Mouse (Mus musculus) ovary, adult 18-20 months (tissue): ENCODE measurements around the gene Cyb5r3.

ENCODE experiments used
- DNase-seq: peaks from one replicate; pipeline ENCODE4 v3.0.0; 2022; ENCODE audit warnings: low spot score, mixed read lengths

Cyb5r3 gene

DNA sequence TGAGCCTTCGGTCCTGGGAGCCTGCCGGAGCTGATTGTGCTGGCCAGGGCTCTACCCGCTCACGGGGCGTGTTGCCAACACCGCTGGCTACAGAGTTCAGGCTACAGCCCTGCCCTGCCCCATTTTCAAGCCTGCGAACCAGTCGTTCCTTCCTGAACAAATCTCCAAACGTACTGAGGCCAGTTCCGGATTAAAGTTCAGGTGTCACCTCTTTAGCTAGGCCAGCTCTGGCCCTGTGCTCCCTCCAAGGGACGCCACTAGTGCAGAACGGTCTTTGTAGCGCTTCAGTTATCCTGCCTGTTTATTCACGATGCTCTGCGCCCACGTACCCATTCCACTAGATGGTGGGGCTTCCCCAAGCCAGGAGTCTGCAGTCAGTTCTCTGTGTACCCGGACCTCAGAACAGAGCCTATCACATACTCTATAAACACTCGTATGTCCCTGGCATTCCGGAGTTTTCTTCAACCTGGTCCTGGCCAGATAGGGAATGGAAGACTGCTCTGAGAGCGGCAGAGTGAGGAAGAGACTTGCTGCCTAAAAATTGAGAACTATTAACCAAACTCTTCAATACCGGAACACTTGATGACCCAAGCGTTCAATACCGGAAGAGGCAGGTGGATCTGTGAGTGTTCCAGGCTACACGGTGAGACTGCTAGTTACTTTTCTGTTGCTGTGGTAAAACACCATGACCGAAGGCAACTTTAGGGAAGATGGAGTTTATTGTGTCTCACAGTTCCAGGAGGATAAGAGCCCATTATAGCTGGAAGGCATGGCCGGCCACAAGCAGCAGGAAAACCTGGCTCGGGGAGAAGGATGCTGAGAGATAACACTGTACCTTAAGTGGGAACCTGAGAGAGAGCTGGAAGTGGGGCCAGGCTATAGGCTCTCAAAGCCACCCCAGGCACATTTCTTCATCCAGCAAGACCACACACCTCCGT, at the start of gene Cyb5r3:
Gene Cyb5r3, minus strand, starts transcription at position 101 of the 938 bp plus-strand sequence.
- DNase-seq, result no peak

DNA sequence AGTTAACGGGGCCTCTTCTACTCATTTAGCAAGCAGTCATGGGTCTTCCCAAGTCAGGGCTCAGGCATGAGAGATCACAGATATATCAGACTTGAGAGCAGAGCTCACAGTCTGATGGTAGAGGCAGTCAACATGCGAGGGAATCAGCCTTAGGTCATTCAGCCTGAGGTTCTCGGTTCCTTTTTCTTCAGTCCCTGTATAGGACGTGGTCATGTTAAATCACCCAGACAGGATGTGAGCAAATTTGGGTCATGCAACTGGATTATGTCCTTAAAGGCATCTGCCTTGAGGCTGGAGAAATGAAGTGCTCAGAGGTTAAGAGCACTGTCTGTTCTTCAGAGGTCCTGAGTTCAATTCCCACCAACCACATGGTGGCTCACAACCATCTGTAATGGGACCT, 49.3 kb upstream of the Cyb5r3 start:
- DNase-seq, result no peak

DNA sequence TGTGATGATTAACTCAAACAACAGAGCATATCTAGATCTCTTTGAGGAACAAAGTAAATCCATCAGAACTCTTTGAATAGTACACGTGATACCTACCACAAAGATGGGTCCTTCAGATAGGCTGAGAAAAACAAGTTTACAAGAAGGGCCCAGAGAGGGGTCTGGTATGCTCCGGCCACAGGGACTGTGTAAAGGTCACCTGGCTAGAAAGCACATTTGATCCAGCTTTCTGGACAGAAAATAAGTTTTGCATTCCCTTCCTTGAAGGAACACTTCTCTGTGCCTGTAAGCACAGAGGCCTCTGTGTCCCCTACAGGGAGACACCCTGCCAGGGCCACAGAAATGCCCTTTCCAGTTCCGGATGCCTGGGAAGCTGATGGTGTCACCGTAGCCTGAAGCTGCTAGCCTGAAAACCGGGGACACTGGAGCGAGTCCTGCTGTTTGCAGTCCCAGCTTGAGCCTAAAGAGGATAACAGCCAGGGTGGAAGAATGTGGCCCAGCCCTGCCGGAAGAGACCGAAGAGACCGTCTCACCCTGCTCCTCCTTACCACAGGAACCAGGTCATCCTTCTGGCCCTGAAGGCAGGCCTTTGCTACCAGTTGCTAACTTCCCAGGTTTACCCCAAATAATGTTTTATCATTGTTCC, 48.1 kb upstream of the Cyb5r3 start:
- no peak for DNase-seq

DNA sequence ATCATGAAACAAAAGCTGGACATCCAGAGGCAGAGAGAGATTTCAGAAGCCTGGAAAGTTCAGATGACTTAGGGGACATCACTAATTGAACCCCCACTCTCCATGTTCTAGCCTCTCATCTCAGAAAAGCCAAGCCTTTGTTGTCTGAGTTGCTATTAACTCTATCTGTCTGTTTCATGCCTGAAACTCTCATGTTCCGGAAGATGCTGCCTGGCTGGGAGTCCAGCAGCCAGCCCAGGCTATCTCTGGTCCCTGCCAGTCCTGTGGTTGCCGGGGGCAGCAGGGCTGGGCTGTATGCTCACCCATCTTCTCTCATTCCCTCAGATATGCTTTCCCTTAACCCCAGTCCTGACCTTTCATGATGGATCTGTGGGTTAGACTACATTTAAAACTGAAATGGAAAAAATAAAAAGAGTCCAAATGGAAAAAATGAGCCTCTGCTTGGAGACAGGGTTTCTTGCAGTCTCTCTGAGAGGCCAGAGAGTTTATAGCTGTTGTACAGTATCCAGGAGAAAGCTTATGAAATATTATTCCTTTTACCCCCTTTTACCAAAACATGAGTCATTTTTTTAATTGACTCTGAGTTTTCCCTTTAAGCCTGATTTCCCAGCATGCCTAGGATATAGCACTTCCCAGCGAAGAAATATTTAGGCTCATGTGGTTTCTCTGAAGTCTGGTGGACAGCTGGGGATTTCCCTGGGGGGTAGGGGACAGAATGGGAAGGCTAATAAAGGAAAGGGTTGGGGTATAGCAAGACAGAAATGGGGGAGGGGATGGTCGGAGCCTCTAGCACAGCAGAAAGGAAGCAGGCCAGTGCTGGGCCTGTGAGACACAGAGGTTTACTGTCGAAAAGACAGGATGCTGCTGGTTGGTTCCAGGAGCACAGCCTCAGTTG, 43.2 kb upstream of the Cyb5r3 start:
- DNase-seq, result no peak

DNA sequence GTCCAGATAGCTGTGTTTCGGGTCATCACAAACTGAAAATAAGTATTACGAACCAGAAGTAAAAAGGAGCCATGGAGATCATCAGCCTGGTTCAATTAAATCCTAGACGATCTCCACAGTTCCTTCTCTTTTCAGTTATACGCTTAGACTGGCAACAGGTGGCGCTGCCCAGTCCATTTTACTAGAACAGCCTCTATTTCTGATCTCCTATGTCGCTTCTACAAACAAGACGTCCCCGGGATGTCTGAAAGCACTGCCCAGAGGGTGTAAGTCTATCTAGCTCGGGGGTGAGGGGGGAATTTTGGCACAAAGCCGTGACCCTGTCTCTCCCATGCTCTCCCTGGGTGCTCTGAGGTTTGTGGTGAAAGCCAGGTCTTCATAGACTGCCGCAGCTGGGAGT, 37.8 kb upstream of the Cyb5r3 start:
- peak; percentile 44 for DNase-seq

DNA sequence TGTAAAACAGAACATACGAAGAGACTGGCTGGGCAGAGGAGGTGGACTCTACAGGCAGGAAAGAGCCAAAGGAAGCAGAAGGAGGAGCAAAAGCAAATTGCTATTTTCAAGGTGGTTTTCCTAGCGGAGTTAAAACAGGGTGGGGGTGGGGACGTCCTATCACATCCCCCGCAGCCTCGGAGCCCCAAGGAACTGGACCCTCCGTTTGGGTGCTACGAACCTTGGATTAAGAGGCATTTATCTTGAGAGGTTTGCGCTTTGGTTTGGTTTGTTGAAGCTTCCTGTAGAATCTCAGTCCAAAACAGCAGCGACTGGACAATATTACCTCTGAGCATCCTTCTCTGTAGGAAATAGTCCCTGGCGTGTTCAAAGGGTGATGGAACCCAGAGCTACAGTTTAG, 37.3 kb upstream of the Cyb5r3 start:
- DNase-seq, result no peak

DNA sequence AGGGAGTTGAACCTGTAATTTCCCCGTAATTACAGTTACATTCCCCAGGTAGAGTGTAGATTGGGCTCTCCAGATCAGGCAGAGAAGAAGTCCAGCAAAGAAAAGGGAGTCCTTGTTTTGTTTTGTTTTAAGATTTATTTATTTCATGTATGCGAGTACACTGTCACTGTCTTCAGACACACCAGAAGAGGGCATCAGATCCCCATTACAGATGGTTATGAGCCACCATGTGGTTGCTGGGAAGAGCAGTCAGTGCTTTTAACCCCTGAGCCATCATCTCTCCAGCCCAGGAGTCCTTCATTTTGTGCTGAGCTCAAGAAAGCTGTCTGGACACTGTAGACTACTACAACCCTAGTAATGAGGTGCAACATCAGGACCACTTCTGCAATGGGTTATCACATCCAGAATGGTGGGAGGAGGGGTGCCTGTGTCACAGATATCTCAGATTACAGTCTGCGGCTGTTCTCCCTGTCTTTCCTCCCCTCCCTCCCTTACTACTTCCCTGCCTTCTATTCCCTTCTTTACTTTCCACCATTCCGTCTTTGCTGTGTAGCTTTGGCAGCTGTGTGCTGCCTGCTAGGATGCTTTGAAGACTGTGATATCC, 36.8 kb upstream of the Cyb5r3 start:
- DNase-seq, result no peak

DNA sequence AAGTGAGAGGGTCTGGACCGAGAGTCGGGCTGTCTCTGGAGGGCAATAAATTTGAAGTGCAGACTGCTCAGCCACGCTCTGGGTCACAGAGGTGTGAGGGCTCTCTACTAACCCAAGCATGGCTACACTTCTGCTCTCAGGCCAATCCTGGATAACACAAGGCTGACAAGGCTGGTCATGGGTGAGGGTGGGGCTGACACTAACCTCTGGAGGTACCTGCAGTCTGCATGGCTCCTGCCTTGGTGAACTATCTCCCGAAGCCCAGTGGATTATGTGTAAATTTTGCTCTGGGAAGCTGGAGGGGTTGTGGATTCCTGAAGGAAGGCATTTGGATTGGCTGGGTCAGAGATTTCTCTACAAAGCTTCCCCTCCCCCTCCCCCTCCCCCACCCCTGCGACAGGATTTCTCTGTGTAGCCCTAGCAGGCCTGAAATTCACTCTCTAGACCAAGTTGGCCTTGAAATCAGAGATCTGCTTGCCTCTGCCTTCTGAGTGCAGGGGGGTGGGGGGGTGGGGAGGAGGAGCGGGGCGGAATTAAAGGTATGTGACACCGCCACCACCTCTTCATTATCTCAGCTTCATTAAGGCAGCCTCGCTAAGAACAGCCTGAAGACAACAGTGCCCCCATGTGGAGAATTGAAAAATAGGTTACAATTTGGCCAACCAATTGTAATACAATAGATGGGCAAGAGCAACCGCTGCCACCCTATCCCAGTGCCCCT, 32.5 kb upstream of the Cyb5r3 start:
- no peak for DNase-seq

DNA sequence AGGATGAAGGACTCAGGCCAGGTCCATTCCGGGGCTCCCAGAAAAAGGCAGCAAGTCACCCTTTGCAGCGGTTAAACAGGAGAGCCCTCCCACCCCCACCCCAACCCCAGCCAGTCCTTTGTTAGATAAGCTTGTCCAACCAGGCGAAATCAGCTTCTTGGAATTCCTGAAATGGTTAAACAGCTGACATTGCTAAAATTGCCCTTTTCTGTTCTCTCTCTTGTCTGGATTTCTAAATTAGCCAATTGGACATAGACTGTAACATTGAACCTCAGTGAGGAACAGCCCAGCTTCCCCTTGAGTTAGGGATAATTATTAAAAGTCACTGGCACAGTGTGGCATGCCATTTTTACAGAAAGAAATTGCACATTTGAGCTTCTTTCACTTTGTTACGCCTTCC, 30.0 kb upstream of the Cyb5r3 start:
- DNase-seq, result no peak

DNA sequence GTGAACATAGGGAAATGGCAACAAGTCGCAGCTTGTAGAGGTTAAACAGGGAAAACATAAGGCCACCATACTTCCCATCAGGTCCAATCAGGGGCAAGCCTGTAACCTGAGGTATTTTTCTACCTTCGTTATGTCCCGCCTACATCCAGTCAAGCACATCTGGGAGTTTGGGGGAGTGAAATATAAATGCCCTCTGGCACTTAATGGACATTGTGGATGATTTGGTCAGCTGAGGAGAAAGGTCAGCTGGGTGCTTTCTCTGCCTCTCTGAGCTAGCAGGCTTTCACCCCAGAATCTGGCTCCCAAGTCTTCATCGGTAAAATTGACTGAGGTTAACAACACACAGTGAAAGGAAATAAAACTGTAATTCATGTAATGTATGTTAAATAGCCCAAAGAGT, 21.0 kb upstream of the Cyb5r3 start:
- no peak for DNase-seq

DNA sequence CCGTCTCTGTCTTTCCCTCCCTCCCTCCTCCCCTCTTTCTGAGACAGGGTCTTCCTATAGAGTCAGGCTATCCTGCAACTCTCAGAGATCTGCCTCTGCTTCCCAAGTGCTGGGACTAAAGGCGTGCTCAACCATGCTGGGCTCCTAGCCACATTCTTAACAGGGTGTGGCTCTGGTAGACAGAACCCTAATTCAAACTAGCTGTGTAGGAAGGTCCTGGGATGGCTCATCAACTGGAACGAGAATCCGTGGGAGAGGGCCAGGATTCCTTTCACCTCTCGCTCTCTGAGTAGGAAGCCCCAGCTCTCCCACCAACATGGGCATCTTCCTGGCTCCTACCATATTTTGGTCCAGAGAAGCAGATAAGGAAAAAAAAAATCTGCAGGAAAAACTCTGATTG, 10.0 kb upstream of the Cyb5r3 start:
- DNase-seq, result no peak

DNA sequence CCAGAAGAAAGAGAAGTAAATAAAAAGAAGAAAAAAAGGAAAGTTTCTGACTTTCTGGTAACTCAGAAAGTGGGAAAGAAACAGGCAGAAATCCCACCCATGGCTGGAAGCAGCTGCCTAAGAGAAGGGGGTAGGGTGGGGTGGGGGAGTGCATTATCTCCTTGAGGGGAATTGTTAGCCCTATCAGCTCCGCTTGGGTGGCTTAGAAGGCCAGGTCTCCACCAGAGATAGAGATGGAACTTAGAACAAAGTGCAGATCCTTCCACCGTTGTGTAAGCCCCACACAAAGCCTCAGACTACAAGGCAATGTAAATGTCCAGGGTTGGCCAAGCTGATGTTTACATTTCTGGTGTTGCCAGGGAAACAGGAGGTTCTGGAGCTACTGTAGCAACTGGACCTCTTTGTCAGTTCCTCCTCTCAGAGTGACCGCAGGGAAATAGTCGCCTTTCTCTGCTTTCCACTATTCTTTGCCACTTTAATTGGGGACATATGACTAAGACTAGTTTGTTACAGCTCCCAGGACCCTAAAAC, 9.5 kb upstream of the Cyb5r3 start:
- no peak for DNase-seq

DNA sequence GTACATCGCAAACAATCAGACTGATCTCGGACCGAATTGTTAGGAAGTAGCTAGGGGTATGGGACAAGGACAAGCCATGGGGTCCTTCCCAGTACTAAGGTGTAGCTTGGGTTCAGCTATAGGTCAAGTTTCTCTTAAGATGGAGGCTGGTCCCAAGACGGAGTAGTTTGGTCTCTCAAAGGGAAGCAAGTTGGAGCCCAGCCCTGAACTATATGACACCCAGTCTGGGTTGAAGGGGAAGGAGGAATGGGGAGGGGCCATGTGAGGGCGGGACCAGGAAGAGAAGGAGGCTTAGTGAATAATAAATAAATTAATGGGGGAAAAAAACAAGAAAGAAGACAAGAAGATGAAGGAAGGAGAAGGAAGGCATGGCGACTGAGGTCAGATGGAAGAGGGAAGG, 7.6 kb upstream of the Cyb5r3 start:
- DNase-seq, result no peak

DNA sequence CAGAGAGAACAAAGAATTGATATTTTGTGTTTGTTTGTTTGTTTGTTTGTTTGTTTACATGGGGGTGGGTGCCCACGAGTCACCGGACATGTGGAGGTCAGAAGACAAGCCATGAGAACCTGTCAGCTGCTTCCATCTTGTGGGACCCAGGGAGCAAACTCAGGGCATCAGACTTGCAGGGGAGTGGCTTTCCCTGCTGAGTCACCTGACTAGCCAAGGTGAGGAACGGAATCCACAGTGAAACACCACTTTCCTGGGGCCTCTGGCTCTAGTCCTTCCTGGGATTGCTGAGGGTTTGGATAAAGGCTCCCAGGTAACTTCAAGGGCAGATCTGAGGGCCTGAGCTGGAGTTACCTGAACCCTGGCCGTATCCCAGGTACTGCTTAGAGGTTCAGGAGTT, 4.3 kb upstream of the Cyb5r3 start:
- no peak for DNase-seq

DNA sequence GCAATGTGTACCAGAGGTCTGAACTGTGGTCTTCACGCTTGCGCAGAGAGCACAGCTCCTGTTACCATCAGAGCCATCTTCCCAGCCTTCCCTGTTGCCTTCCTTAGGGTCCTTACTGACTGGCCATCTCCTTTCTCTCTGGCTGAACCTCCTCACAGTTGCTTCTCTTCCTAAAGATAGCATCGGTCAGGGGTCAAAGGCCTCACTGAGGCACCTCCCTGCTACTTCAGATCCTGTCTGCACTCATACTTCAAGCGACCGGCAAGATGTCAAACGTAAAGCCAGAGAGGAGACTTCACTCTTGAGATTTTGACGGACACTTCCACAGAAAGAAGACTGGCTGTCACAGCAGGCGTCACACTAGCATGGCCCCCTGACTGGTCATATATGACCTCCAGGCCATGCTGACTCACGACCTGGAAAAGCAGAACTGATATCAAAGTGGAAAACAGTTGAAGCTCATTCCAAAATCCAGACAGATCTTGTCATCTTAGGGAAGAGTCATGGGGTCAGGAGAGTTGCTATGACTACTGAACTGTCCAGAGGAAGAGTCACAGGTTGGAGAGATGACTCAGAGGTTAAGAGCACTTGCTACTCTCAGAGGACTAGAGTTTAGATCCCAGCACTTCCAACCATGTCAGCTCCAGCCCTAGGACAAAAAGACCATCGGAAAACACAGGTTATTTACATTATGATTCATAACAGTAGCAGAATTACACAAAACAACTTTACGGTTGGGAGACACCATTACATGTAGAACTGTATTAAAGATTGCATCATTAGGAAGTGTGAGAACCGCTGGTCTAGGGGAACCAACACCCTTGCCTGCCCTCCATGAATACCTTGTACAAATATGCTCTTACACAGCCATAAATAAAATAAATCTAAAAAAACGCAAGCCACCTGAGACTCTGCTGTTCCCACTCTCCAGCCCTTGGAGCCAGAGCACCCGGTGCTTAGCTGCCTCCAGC, 1.8 kb upstream of the Cyb5r3 start:
- DNase-seq, result no peak

DNA sequence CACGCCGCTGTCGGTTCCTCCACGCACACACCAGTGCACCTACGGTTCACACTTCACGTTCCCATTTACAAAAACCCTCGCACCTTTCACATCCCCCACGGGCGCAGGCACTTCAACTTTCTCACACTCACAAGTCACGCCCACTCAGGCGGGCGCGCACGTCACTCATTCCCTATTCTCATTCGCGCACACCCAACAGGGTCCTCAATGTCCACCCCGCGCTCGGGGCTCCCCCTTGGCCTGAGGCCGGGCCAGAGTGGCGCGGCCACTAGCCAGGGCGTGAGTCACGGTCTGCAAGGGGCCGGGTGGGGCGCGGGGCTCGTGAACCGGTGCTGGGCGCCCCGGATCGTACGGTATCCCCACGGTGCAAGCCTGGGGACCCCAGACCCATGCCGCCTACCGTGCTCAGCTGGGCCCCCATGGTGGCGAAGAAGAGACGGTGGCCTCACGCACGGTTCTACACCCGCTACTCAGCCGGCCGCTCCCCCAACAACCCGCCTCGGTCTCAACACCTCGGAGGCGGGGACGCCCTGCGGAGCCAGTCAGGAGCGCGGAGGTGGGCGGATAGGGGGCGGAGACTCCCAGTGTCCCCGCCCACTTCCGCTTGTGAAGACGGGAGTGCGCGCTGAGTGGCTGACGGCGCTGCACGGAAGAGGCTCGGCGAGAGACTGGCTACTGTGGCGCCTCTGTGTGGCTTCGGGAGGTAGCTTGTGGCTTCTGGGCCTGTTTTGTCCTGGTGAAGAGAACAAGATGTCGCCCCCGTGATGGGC, 495 bp downstream of the Cyb5r3 start:
- DNase-seq, result peak; percentile 95

DNA sequence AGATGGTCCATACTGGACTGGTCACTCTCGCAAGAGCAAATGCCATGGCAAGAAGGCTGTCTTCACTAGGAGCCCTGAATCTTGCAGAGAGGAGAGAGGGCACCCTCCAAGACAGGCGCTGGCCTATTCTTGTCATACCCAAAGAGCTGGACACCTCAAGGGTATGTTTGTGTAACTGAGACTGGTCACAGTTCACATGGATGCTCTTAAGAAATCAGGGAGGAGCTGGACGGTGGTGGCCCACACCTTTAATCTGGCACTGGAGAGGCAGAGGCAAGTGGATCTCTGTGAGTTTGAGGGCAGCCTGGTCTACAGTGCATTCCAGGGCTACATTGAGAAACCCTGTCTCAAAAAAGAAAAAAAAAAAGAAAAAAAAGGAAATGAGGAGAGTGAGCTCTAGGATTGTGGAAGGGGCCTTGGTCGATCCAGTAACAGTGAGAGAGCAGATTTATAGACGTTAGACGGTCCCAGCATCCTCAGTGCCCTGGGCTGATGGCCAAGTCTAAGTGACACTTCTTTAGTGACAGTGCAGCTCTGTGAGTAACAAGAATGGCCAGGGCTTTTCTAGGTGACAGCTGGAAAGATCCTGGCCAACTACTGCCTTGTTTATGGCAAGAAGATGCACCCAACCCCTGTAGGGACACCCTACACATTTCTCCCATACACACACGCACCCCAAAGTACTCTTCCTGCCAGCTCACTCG, 1.3 kb downstream of the Cyb5r3 start:
- DNase-seq, result no peak
